Mouse (Mus musculus): Measurements from ENCODE around the gene Ccdc47. TPM values are rescaled to one million over a fixed set of nuclear protein-coding genes. Genes with fewer than 3 reads are reported as not detected.

Ccdc47 gene
- polyA plus RNA-seq, 1 experiment from 2014 or later: 76.8 TPM

- Histone ChIP-seq H3K27ac (no peak overlapping the region), H3K4me1 (peaks cover 7% of the 10 kb centered on the region), H3K4me2 (replicated peaks) (no peak overlapping the region), H3K27me3 (no peaks in the 10 kb centered on the region), H3K9ac (no peak overlapping the region), H3K4me3 (no peak overlapping the region), H3K36me3 (peaks cover 27% of the 10 kb centered on the region), H3K9me3 (no peaks in the 10 kb centered on the region)
- ATAC-seq (ENCODE audit: low FRiP score, low read depth): no peak
- WGBS: 92% methylated on average over 7 of the region's 7 CpGs
Measured at GRCm38 (mm10) chr11:106194891-106195290, 21.3 kb downstream of the Ccdc47 start.

GRCm38 (mm10) chr11:106194155-106194541 is 22.0 kb downstream of the Ccdc47 start:
- peak overlapping the region; percentile 75 for H3K27ac ChIP-seq
- 33% methylated on average over 3 of the region's 3 CpGs for WGBS
- H3K4me1 ChIP-seq: peaks cover 7% of the 10 kb centered on the region
- no peaks in the 10 kb centered on the region for H3K27me3 ChIP-seq
- peak overlapping the region; percentile 65 for H3K4me2 ChIP-seq (replicated peaks)
- no peaks in the 10 kb centered on the region for H3K9me3 ChIP-seq
- no peak for ATAC-seq (ENCODE audit: low FRiP score, low read depth)
- peaks cover 24% of the 10 kb centered on the region for H3K36me3 ChIP-seq
- peak overlapping the region; percentile 60 for H3K9ac ChIP-seq
- peak overlapping the region; percentile 77 for H3K4me3 ChIP-seq

- Histone ChIP-seq H3K4me2 (replicated peaks) (peak overlapping the region; percentile 65), H3K9ac (peak overlapping the region; percentile 81), H3K4me1 (peaks cover 7% of the 10 kb centered on the region), H3K36me3 (peaks cover 22% of the 10 kb centered on the region), H3K27me3 (no peaks in the 10 kb centered on the region), H3K9me3 (no peaks in the 10 kb centered on the region), H3K4me3 (peak overlapping the region; percentile 77), H3K27ac (peak overlapping the region; percentile 81)
- WGBS: under 1% methylated on average over 43 of the region's 44 CpGs
- ATAC-seq (ENCODE audit: low FRiP score, low read depth): peak; percentile 96
Measured at GRCm38 (mm10) chr11:106193371-106194154, 22.6 kb downstream of the Ccdc47 start.

GRCm38 (mm10) chr11:106192657-106193370 is 23.3 kb downstream of the Ccdc47 start:
- peak overlapping the region; percentile 81 for H3K9ac ChIP-seq
- peak overlapping the region; percentile 65 for H3K4me2 ChIP-seq (replicated peaks)
- 10% methylated on average over 19 of the region's 19 CpGs for WGBS
- peak overlapping the region; percentile 77 for H3K4me3 ChIP-seq
- H3K27me3 ChIP-seq: no peaks in the 10 kb centered on the region
- peak overlapping the region; percentile 81 for H3K27ac ChIP-seq
- H3K4me1 ChIP-seq: peaks cover 7% of the 10 kb centered on the region
- peak; percentile 70 for ATAC-seq (ENCODE audit: low FRiP score, low read depth)
- H3K9me3 ChIP-seq: no peaks in the 10 kb centered on the region
- peaks cover 14% of the 10 kb centered on the region for H3K36me3 ChIP-seq

GRCm38 (mm10) chr11:106192241-106192640 is 23.9 kb downstream of the Ccdc47 start:
- peak overlapping the region; percentile 81; the same call in 1 of the 2 replicates for H3K9ac ChIP-seq
- H3K4me2 ChIP-seq (replicated peaks): peak overlapping the region; percentile 65
- 91% methylated on average over 5 of the region's 5 CpGs for WGBS
- peaks cover 7% of the 10 kb centered on the region for H3K4me1 ChIP-seq
- no peak for ATAC-seq (ENCODE audit: low FRiP score, low read depth)
- no peaks in the 10 kb centered on the region for H3K9me3 ChIP-seq
- peaks cover 10% of the 10 kb centered on the region for H3K36me3 ChIP-seq
- peak overlapping the region; percentile 77 for H3K4me3 ChIP-seq
- H3K27ac ChIP-seq: no peak overlapping the region
- H3K27me3 ChIP-seq: no peaks in the 10 kb centered on the region

GRCm38 (mm10) chr11:106191716-106192115 is 24.4 kb downstream of the Ccdc47 start:
- no peak overlapping the region for H3K9ac ChIP-seq
- ATAC-seq (ENCODE audit: low FRiP score, low read depth): no peak
- H3K27ac ChIP-seq: no peak overlapping the region
- H3K36me3 ChIP-seq: peaks cover 5% of the 10 kb centered on the region
- peaks cover 7% of the 10 kb centered on the region for H3K4me1 ChIP-seq
- 95% methylated on average over 3 of the region's 3 CpGs for WGBS
- no peaks in the 10 kb centered on the region for H3K27me3 ChIP-seq
- no peak overlapping the region for H3K4me2 ChIP-seq (replicated peaks)
- no peaks in the 10 kb centered on the region for H3K9me3 ChIP-seq
- no peak overlapping the region for H3K4me3 ChIP-seq

GRCm38 (mm10) chr11:106187326-106187725 is 28.8 kb downstream of the Ccdc47 start:
- Histone ChIP-seq H3K4me1 (peaks cover 3% of the 10 kb centered on the region), H3K27ac (no peak overlapping the region), H3K4me3 (no peak overlapping the region), H3K9ac (no peak overlapping the region), H3K4me2 (replicated peaks) (no peak overlapping the region), H3K36me3 (peaks cover 19% of the 10 kb centered on the region), H3K9me3 (no peaks in the 10 kb centered on the region), H3K27me3 (no peaks in the 10 kb centered on the region)
- WGBS: 95% methylated on average over 4 of the region's 4 CpGs
- no peak for ATAC-seq (ENCODE audit: low FRiP score, low read depth)

- Histone ChIP-seq H3K4me2 (replicated peaks) (no peak overlapping the region), H3K4me3 (no peak overlapping the region), H3K9ac (no peak overlapping the region), H3K4me1 (no peaks in the 10 kb centered on the region), H3K27me3 (no peaks in the 10 kb centered on the region), H3K9me3 (no peaks in the 10 kb centered on the region), H3K36me3 (peaks cover 19% of the 10 kb centered on the region), H3K27ac (no peak overlapping the region)
- no peak for ATAC-seq (ENCODE audit: low FRiP score, low read depth)
- WGBS: 92% methylated on average over 2 of the region's 2 CpGs
Measured at GRCm38 (mm10) chr11:106180449-106180801, 35.7 kb downstream of the Ccdc47 start.

- Histone ChIP-seq H3K9me3 (no peaks in the 10 kb centered on the region), H3K4me3 (no peak overlapping the region), H3K4me2 (replicated peaks) (no peak overlapping the region), H3K27me3 (no peaks in the 10 kb centered on the region), H3K9ac (0 out of 2 replicates have a peak overlapping the region, but pooled peaks have one; percentile 9), H3K4me1 (peaks cover 5% of the 10 kb centered on the region; the same call in 1 of the 2 replicates), H3K36me3 (peaks cover 14% of the 10 kb centered on the region), H3K27ac (no peak overlapping the region)
- no peak for ATAC-seq (ENCODE audit: low FRiP score, low read depth)
- 76% methylated on average over 7 of the region's 7 CpGs for WGBS
Measured at GRCm38 (mm10) chr11:106179711-106180448, 36.3 kb downstream of the Ccdc47 start.

- H3K27me3 ChIP-seq: no peaks in the 10 kb centered on the region
- WGBS: 69% methylated on average over 5 of the region's 5 CpGs
- no peak overlapping the region for H3K9ac ChIP-seq
- H3K36me3 ChIP-seq: peaks cover 6% of the 10 kb centered on the region; the same call in 1 of the 2 replicates
- H3K27ac ChIP-seq: no peak overlapping the region
- no peaks in the 10 kb centered on the region for H3K9me3 ChIP-seq
- H3K4me1 ChIP-seq: peaks cover 12% of the 10 kb centered on the region; the same call in 1 of the 2 replicates
- no peak overlapping the region for H3K4me2 ChIP-seq (replicated peaks)
- no peak overlapping the region for H3K4me3 ChIP-seq
- no peak for ATAC-seq (ENCODE audit: low FRiP score, low read depth)
Measured at GRCm38 (mm10) chr11:106178036-106178782, 37.9 kb downstream of the Ccdc47 start.

- ATAC-seq (ENCODE audit: low FRiP score, low read depth): no peak
Measured at GRCm38 (mm10) chr11:106176372-106176771, 39.8 kb downstream of the Ccdc47 start.

More at GRCm38 (mm10) chr11:106176372-106176771, 39.8 kb downstream of the Ccdc47 start:
- 89% methylated on average over 5 of the region's 5 CpGs for WGBS
- Histone ChIP-seq H3K9me3 (no peaks in the 10 kb centered on the region), H3K4me2 (replicated peaks) (no peak overlapping the region), H3K27ac (no peak overlapping the region), H3K4me1 (peaks cover 12% of the 10 kb centered on the region; the same call in 1 of the 2 replicates), H3K36me3 (peaks cover 10% of the 10 kb centered on the region), H3K4me3 (no peak overlapping the region), H3K9ac (no peak overlapping the region), H3K27me3 (no peaks in the 10 kb centered on the region)
